Mouse (Mus musculus): ENCODE results near the gene 9230102O04Rik.

The 9230102O04Rik gene

DNA sequence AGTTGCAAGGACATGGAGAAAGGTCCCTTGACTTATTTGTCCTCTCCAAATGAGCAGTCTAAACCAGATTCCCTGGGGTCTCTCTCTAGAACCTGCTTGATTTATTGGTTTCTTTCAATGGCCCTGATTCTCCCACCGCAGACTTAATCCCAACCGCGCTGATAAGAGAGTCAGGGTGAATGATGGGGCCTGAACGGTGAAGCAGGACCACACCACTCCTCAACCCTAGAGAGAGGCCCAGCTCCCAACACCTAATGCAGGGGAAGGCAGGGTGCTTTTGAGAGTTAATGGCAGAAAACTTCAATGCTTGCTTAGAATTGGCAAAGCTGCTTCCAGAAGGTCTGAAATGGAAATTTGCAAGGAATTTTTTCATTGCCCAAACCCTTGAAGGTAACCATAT is 14.1 kb downstream of the 9230102O04Rik start:
- in situ Hi-C loops (cut with MboI, MseI): loop anchor here (10.0 kb wide), 1 partner anchor 500 kb away; the partner anchor contains the start of gene Sfmbt2

DNA sequence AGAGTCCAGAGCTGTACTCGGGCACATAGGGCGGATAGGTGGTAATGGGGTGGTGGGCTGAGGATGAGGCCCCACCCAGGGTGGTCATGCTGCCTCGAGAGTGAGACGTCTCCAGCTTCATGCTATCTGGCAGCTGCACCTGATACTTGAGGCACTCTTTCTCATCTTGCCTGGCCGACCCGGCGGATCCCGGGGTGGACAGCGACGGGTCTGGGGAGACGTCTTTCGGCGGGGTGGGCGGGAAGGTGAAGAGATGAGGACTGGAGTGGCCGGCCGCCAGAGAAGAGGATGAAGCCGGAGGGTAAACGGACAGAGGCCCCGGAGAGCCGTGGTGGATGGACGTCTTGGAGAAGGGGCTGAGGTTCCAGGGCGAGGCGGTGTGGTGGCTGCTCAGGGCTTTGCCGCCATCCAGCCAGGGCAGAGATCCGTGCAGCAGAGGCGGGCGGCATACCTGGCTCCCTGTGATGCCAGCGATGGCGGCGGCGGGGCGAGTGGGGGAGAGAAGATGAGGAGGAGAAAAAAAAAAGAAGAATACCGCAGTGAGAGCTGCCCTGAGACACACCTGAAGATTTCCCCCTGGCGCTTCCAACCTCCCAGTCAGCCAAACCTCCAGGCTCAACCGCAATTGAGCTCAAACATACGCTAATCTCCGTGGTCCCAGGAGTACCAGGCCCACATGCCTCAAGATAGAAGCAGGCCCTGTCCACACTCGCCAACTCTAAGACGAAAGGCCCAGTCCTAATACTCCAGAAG is 14.7 kb downstream of the 9230102O04Rik start:
- in situ Hi-C loops (cut with MboI, MseI): loop anchor here (5.0 to 10.0 kb wide), 2 partner anchors 187 to 500 kb away; partner anchors contain the start of gene Sfmbt2

DNA sequence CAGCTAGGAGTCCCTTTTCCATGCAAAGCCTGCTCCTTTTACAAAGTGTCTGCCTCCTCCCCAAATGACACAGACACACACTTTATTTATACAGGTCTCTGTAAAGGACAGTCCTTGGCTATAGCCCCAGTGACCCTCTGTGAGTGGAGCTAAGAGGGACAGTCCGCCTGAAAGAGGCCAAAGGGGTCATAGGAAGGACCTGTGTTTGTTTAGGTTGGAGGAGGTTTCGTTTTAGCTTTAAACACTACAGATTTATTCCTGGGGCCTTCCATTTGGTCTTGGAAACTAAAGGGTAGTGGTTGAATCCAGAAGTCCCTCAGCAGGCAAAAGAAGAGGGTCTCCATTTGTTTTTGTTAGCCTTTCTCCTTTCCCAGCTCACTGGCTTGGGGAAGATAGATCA is 15.6 kb downstream of the 9230102O04Rik start:
- in situ Hi-C loops (cut with MboI, MseI): loop anchor here (5.0 to 10.0 kb wide), 2 partner anchors 186 to 501 kb away; partner anchors contain the start of gene Sfmbt2

DNA sequence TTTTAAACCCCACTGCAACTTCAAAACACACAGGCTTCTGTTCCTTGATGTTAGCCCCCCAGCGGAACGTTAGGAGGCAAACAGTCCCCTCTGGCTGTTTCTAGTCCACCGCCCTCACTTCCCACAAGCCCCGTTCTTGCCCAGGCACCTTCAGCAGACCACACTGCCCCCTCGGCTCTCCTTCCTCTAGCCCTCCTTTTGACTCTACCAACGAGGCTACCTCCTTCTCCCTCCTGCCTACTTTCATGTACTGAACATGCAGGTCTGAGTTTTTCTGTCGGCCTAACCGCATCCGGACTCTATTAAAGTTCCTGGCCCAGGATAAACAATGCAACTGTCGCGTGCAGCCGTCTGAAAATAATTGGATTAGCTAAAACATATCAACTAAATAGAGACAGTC is 16.7 kb downstream of the 9230102O04Rik start:
- in situ Hi-C loops (cut with MboI, MseI): loop anchor here (5.0 to 10.0 kb wide), 2 partner anchors 185 to 502 kb away; partner anchors contain the start of gene Sfmbt2

DNA sequence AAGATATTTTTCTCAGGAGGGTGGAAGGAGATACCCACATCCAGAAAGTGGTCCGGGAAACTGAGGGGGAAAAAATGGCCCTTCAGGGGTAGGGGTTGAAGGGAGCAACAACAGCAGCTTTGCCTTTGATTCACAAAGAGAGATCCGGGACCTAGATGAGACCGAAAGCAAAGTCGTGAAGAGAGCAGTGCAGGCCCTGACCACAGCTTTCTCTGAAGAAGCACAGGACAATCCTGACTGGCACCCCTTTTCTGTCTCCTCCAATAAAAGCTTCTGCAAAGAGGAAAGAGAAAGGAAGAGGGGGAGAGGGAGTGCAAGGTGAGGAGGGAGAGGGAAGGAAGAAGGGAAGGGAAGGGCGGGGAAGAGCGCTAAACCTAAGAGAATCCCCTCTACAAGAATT is 17.5 kb downstream of the 9230102O04Rik start:
- in situ Hi-C loops (cut with MboI, MseI): loop anchor here (5.0 to 10.0 kb wide), 2 partner anchors 184 to 503 kb away; partner anchors contain the start of gene Sfmbt2

DNA sequence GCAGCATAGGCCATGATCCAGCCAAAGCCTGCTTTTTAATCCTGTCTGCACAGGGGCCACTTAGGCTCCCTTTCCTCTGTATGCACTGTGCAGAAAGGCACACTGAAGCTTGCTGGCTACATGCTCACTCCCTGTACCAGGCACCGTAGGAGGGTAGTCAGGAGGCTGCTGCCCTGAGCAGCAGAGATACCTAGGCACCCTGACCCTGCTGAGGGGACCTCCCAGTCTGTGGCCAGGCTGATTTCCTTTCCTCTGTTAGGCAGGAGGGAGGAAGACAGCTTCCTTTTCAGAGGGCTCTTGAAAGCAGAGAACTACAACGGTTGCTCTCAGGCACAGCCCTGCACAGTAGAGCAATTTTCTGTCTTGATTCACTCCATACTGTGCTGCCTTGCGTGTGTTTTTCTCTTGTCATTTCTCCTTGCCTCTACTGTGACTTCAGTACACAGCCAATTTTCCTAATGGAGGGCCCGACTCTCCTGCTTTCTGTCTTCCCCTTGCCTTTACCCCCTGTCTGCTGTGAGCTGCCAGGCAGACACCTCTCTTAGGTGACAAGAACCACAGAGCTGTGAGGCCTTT is 18.1 kb downstream of the 9230102O04Rik start:
- in situ Hi-C loops (cut with MboI, MseI): loop anchor here (5.0 to 10.0 kb wide), 2 partner anchors 184 to 504 kb away; partner anchors contain the start of gene Sfmbt2

DNA sequence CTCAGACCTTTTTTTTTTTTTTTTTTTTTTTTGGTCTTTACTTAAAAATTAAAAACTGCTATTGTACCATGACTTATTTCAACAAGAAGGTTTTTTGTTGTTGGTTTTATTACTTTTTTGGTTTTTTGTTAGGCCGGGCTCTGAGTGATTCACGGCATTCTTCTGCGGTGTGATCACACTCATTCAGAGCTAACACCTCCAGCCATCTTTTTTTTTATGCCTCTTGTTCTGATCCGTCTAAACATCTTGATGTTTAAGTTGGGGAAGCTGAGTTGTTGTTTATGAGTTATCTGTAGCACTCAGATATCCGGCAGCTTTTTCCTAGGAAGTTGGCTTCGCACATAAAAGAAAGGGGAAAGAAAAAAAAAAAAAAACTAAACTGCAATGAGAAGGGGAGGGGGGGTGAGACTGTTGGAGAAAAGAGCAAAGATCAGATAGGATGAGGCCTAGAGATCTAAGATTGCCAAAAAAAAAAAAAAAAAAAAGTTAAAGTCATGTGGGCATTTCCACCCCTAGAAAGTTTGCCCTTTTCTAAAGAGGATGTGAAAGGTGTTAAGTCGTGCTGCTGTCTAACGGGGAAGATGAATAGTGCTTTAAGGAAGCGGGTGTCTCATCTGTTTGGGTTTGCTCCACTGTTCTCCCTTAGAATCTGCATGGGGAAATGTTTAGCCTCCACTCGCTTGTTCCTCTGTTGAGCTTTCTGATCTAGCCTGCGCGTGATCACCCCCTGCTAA is 22.1 kb downstream of the 9230102O04Rik start:
- in situ Hi-C loops (cut with MboI, MseI): no loop called here

DNA sequence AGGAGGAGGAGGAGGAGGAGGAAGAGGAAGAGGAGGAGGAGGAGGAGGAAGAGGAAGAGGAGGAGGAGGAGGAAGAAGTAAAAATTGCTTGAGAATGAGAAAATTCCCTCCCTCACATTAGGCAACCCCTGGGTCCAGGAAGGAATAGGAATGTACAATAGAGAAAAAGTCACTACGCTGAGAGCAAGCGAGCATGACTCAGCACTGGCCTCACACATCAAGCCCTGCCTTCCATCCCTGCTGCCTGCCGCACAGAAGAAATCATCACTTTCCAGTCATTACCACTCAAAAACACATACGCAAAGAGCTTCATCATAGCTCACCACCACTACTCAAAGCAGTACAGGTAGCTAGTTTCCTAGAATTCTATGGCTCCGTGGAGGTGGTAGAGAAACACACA is 28.6 kb downstream of the 9230102O04Rik start:
- in situ Hi-C loops (cut with MboI, MseI): no loop called here

DNA sequence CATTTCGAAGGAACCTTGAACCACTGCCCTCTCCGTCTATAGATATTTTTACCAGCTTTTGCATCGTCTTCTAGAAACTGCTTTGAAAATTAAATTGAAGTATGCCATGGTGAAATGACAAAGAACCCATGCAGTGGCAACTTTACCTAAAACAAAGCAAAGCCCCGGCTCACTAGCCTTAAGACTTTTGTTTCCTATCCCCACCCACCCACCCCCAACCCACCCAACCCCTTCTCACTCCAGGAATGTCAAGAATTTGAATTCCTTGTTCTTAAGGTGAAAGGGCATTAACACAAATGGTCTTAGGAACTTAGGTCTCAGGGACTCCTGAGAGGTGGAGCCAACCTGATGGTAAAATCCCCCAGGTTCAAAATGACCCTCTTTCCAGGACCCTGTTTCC is 33.5 kb downstream of the 9230102O04Rik start:
- in situ Hi-C loops (cut with MboI, MseI): no loop called here

DNA sequence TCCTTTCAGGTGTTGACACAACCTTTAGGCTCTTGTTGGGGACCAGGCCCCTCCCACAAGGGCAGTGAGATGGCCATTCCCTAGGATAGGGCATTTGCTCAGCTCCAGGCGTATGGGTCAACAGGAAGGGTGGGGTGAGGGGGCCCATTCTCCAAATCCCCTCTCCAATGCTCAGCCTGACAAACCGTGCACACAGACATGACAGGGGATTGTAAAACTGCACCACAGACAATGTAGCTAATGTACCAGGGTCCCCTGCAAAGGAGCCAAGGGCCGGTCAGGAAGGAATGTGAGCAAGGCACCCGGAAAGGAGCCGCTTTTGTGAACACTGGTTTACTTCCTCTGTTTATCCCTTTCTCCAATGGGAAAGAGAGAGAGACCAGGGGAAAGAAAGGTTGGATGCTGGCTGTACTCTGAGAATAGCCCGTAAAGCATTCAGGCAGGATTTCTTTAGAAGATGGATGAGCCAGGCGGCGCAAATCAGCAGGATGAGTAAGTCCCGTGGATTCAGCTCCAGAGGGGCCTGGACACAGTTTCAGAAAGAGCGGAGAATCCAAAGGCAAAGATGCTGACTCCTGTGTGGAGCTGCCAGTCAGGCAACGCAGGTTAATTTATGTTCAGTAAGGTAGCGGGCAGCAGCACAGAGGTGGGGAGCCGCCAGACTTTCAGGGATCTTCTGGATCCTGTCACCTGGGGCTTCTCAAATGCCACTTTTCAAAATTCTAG is 36.3 kb downstream of the 9230102O04Rik start:
- in situ Hi-C loops (cut with MboI, MseI): no loop called here

DNA sequence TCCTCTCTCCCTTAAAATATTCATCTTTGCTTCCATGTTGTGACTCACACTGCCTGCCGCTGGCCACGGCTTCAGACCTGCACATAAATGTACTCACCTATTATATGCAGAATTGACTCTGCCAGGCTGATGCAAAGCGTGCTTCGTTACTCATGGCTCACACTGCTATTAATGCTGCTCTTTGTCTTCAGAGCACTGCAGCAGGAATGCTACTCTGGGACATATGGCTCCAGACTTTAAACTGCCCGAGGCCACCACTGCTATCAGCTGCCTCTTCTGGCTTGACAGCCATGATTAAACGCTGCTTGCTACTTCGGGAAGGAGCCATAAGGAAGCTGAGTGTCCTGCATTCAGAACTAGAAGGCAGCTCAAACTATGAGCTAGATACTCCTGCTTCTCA is 54.1 kb downstream of the 9230102O04Rik start:
- in situ Hi-C loops (cut with MboI, MseI): no loop called here

DNA sequence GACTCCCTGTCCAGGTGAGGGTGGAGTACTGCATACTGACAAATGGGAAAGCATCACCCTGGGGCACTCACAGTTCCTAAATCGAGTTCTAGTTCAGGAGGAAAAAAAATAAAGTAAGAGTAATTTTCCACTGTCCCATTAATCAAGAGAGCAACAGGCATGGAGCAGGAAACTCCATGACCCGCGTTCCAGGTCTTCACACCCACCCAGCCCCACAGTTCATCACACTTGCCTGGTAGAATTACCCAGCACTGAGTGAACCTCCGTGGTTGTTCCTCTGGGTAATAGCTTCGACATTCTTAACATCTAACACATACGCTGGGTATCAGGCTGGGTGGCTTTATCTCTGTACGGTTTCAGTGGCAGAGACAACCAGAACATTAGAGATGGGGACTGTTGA is 55.6 kb downstream of the 9230102O04Rik start:
- in situ Hi-C loops (cut with MboI, MseI): no loop called here
